Mouse (Mus musculus) MEL (cell line): ENCODE measurements around the gene Hoxd10. TPM values are rescaled to one million over a fixed set of nuclear protein-coding genes. Genes with fewer than 3 reads are reported as not detected.

Source experiments
- DNase-seq: peaks from one replicate; pipeline ENCODE4 v3.0.0; 2011; ENCODE audit warnings: low read depth, low spot score
- H3K27ac ChIP-seq: 2 replicates; pipeline ENCODE4 v1.5.1; 2012; ENCODE audit warnings: low read depth, mild to moderate bottlenecking, control low read depth, low read length, moderate library complexity; ENCODE audit not compliant: control insufficient read depth
- H3K27me3 ChIP-seq, 2 experiments: fragments of 150-350 bp in 1 of 2; sonication (generic) in 1 of 2; 2 replicates each; pipeline ENCODE4 v1.6.1; 2012; ENCODE audit warnings: low read length in 2 of 2, mild to moderate bottlenecking in 2 of 2, improper control_type of control experiment in 1 of 2, moderate library complexity in 1 of 2; ENCODE audit not compliant: insufficient read depth in 2 of 2, control insufficient read depth in 1 of 2
- H3K36me3 ChIP-seq, 2 experiments: 2 replicates each; pipeline ENCODE4 v1.6.1; 2012 to 2014; ENCODE audit warnings: low read length in 2 of 2, improper control_type of control experiment in 1 of 2, inconsistent platforms in 1 of 2, mild to moderate bottlenecking in 1 of 2; ENCODE audit not compliant: insufficient read depth in 2 of 2, control insufficient read depth in 1 of 2
- H3K4me1 ChIP-seq, 2 experiments: fragments of 150-350 bp in 1 of 2; sonication (generic) in 1 of 2; 2 replicates each; pipeline ENCODE4 v1.6.1; 2012; ENCODE audit warnings: low read length in 2 of 2, improper control_type of control experiment in 1 of 2, mild to moderate bottlenecking in 1 of 2; ENCODE audit not compliant: insufficient read depth in 2 of 2, control insufficient read depth in 1 of 2
- H3K4me3 ChIP-seq, 2 experiments: fragments of 150-350 bp in 1 of 2; sonication (generic) in 1 of 2; 2 replicates each; pipeline ENCODE4 v1.5.1; 2012; ENCODE audit warnings: low read depth in 2 of 2, low read length in 2 of 2, mild to moderate bottlenecking in 2 of 2, moderate library complexity in 2 of 2, control low read depth in 1 of 2, improper control_type of control experiment in 1 of 2; ENCODE audit not compliant: control insufficient read depth in 1 of 2, insufficient read depth in 1 of 2
- H3K79me2 ChIP-seq: 2 replicates; pipeline ENCODE4 v1.6.1; 2012; ENCODE audit warnings: mild to moderate bottlenecking, low read length, moderate library complexity; ENCODE audit not compliant: control insufficient read depth, poor library complexity, insufficient read depth
- H3K9ac ChIP-seq: 2 replicates; pipeline ENCODE4 v1.6.1; 2012; ENCODE audit warnings: low read depth, mild to moderate bottlenecking, control low read depth, low read length, moderate library complexity; ENCODE audit not compliant: control insufficient read depth, poor library complexity, severe bottlenecking
- H3K9me3 ChIP-seq: fragments of 150-350 bp; sonication (generic); replicated peaks from 2 replicates; pipeline ENCODE4 v1.6.1; 2012; ENCODE audit warnings: mild to moderate bottlenecking, low read length, improper control_type of control experiment, moderate library complexity; ENCODE audit not compliant: insufficient read depth
- CHD1 ChIP-seq: IDR thresholded peaks from 2 replicates; pipeline ENCODE4 v1.6.1; 2012; ENCODE audit warnings: low read depth, mild to moderate bottlenecking, inconsistent platforms, low read length, improper control_type of control experiment
- CHD2 ChIP-seq: IDR thresholded peaks from 2 replicates; pipeline ENCODE4 v1.6.1; 2011; ENCODE audit warnings: low read length, improper control_type of control experiment
- CTCF ChIP-seq, 3 experiments: IDR thresholded peaks in 2 of 3; conservative IDR thresholded peaks in 1 of 3; 2 replicates each; pipeline ENCODE4 v1.5.1; 2011 to 2012; ENCODE audit warnings: low read length in 3 of 3, low read depth in 2 of 3, mild to moderate bottlenecking in 2 of 3, improper control_type of control experiment in 1 of 3, inconsistent platforms in 1 of 3, mixed read lengths in 1 of 3, moderate library complexity in 1 of 3; ENCODE audit not compliant: control insufficient read depth in 1 of 3, insufficient read depth in 1 of 3, poor library complexity in 1 of 3, severe bottlenecking in 1 of 3
- E2F4 ChIP-seq: IDR thresholded peaks from 2 replicates; pipeline ENCODE4 v1.6.1; 2011; ENCODE audit warnings: low read depth, low read length, improper control_type of control experiment, borderline replicate concordance
- EP300 ChIP-seq, 2 experiments: IDR thresholded peaks; 2 replicates each; pipeline ENCODE4 v1.6.1; 2011; ENCODE audit warnings: improper control_type of control experiment in 2 of 2, low read length in 2 of 2, low read depth in 1 of 2, mild to moderate bottlenecking in 1 of 2
- ETS1 ChIP-seq: IDR thresholded peaks from 2 replicates; pipeline ENCODE4 v1.6.1; 2012; ENCODE audit warnings: low read depth, mild to moderate bottlenecking, inconsistent platforms, low read length, improper control_type of control experiment, moderate library complexity
- JUND ChIP-seq: IDR thresholded peaks from 2 replicates; pipeline ENCODE4 v1.6.1; 2011; ENCODE audit warnings: low read depth, mild to moderate bottlenecking, improper control_type of control experiment, low read length
- MAX ChIP-seq: IDR thresholded peaks from 2 replicates; pipeline ENCODE4 v1.6.1; 2011; ENCODE audit warnings: low read length, improper control_type of control experiment
- MAZ ChIP-seq: IDR thresholded peaks from 2 replicates; pipeline ENCODE4 v1.6.1; 2012; ENCODE audit warnings: low read depth, mild to moderate bottlenecking, inconsistent platforms, low read length, improper control_type of control experiment
- MXI1 ChIP-seq: IDR thresholded peaks from 2 replicates; pipeline ENCODE4 v1.6.1; 2011; ENCODE audit warnings: mild to moderate bottlenecking, low read depth, low read length, improper control_type of control experiment
- MYB ChIP-seq: IDR thresholded peaks from 2 replicates; pipeline ENCODE4 v1.6.1; 2011; ENCODE audit warnings: mild to moderate bottlenecking, low read depth, low read length, improper control_type of control experiment
- MYC ChIP-seq: IDR thresholded peaks from 2 replicates; pipeline ENCODE4 v1.6.1; 2011; ENCODE audit warnings: low read depth, mild to moderate bottlenecking, low read length, improper control_type of control experiment, moderate library complexity
- NRF1 ChIP-seq: IDR thresholded peaks from 2 replicates; pipeline ENCODE4 v1.6.1; 2014; ENCODE audit warnings: low read depth, mild to moderate bottlenecking, inconsistent platforms, low read length, improper control_type of control experiment, moderate library complexity; ENCODE audit not compliant: poor library complexity, insufficient read depth, severe bottlenecking
- POLR2AphosphoS2 ChIP-seq: IDR thresholded peaks from 2 replicates; pipeline ENCODE4 v1.6.1; 2011; ENCODE audit warnings: low read length, improper control_type of control experiment
- POLR2AphosphoS5 ChIP-seq: IDR thresholded peaks from 2 replicates; pipeline ENCODE4 v1.6.1; 2012; ENCODE audit warnings: low read depth, borderline replicate concordance, mild to moderate bottlenecking, inconsistent platforms, low read length, moderate library complexity, mixed read lengths
- RCOR1 ChIP-seq: IDR thresholded peaks from 2 replicates; pipeline ENCODE4 v1.6.1; 2012; ENCODE audit warnings: low read depth, mild to moderate bottlenecking, inconsistent platforms, low read length, improper control_type of control experiment
- SIN3A ChIP-seq: IDR thresholded peaks from 2 replicates; pipeline ENCODE4 v1.6.1; 2012; ENCODE audit warnings: low read length, improper control_type of control experiment, inconsistent platforms
- SMC3 ChIP-seq: IDR thresholded peaks from 2 replicates; pipeline ENCODE4 v1.6.1; 2011; ENCODE audit warnings: low read depth, low read length, improper control_type of control experiment
- TCF12 ChIP-seq: IDR thresholded peaks from 2 replicates; pipeline ENCODE4 v1.6.1; 2014; ENCODE audit warnings: low read depth, mild to moderate bottlenecking, inconsistent platforms, low read length, improper control_type of control experiment, moderate library complexity
- UBTF ChIP-seq: IDR thresholded peaks from 2 replicates; pipeline ENCODE4 v1.6.1; 2012; ENCODE audit warnings: low read depth, mild to moderate bottlenecking, inconsistent platforms, low read length, improper control_type of control experiment, moderate library complexity, borderline replicate concordance; ENCODE audit not compliant: insufficient read depth
- USF1 ChIP-seq: IDR thresholded peaks from 2 replicates; pipeline ENCODE4 v1.6.1; 2014; ENCODE audit warnings: low read depth, mild to moderate bottlenecking, inconsistent platforms, low read length, improper control_type of control experiment, moderate library complexity
- USF2 ChIP-seq, 2 experiments: IDR thresholded peaks; 2 replicates each; pipeline ENCODE4 v1.6.1; 2011 to 2012; ENCODE audit warnings: improper control_type of control experiment in 2 of 2, low read length in 2 of 2, borderline replicate concordance in 1 of 2, inconsistent platforms in 1 of 2, low read depth in 1 of 2, mild to moderate bottlenecking in 1 of 2; ENCODE audit not compliant: insufficient read depth in 1 of 2
- ZC3H11A ChIP-seq: IDR thresholded peaks from 2 replicates; pipeline ENCODE4 v1.6.1; 2012; ENCODE audit warnings: low read depth, mild to moderate bottlenecking, inconsistent platforms, low read length, improper control_type of control experiment
- ZKSCAN1 ChIP-seq: IDR thresholded peaks from 2 replicates; pipeline ENCODE4 v1.6.1; 2012; ENCODE audit warnings: low read depth, mild to moderate bottlenecking, inconsistent platforms, low read length, improper control_type of control experiment, moderate library complexity
- polyA plus RNA-seq, 2 experiments: library from polyadenylated mRNA; stranded (reverse) in 1 of 2; unstranded in 1 of 2; fragments of >175 nt in 1 of 2; fragments of >200 nt in 1 of 2; gene quantifications; 2 replicates each; pipeline versions ENCODE4 v1.2.1 to v1.2.4; 2012; ENCODE audit warnings: low replicate concordance in 2 of 2, low read depth in 1 of 2; ENCODE audit not compliant: insufficient read length in 2 of 2, insufficient read depth in 1 of 2, missing spikeins in 1 of 2
- total RNA-seq: library from RNA; depleted of rRNA; stranded (reverse); fragments of 300-350 nt; gene quantifications from 2 replicates; pipeline ENCODE4 v1.2.3, GENCODE M21; 2012

The Hoxd10 gene
- total and polyA plus RNA-seq, 3 experiments = not detected

- H3K79me2 ChIP-seq = no peaks in the 10 kb centered on the region
- peaks cover 0 to 1% of the 10 kb centered on the region in 2 experiments; a peak in 2 of 4 replicates for H3K27me3 ChIP-seq
- H3K9ac ChIP-seq = no peak overlapping the region
- DNase-seq = no peak
- no peaks in the 10 kb centered on the region for H3K9me3 ChIP-seq
- no peak overlapping the region for H3K4me3 ChIP-seq
- H3K4me1 ChIP-seq = no peaks in the 10 kb centered on the region
- H3K27ac ChIP-seq = no peak overlapping the region
- no peaks in the 10 kb centered on the region for H3K36me3 ChIP-seq
- TF ChIP-seq TCF12 (no peak), MAX (no peak), USF1 (no peak), ZC3H11A (no peak), ZKSCAN1 (no peak), MAZ (no peak), NRF1 (no peak), RCOR1 (no peak), EP300 (IDR thresholded peaks at IDR 0.05; ENCODE audit: low read depth in 1 of 2, low read length in 2 of 2) (no peak), MXI1 (no peak), SIN3A (no peak), USF2 (IDR thresholded peaks at IDR 0.05; ENCODE audit: borderline replicate concordance in 1 of 2, insufficient read depth in 1 of 2, low read depth in 1 of 2, low read length in 2 of 2) (no peak)
- TF ChIP-seq, all 39 proteins: peak for 0
Observed at GRCm38 (mm10) chr2:74645631-74646030, 46.1 kb upstream of the Hoxd10 start.

GRCm38 (mm10) chr2:74647082-74647864, 44.5 kb upstream of the Hoxd10 start:
- Histone ChIP-seq H3K4me1 (no peaks in the 10 kb centered on the region), H3K27ac (no peak overlapping the region), H3K27me3 (peaks cover 1 to 2% of the 10 kb centered on the region in 2 experiments; a peak in 3 of 4 replicates), H3K9me3 (no peaks in the 10 kb centered on the region), H3K79me2 (no peaks in the 10 kb centered on the region), H3K36me3 (no peaks in the 10 kb centered on the region), H3K4me3 (no peak overlapping the region), H3K9ac (no peak overlapping the region)
- no peak for DNase-seq
- TF ChIP-seq MAZ (no peak), JUND (no peak), TCF12 (no peak), E2F4 (no peak), CHD2 (no peak), POLR2AphosphoS2 (no peak), RCOR1 (no peak), MYC (no peak), UBTF (no peak), CHD1 (no peak), CTCF (IDR thresholded peaks at IDR 0.05 in 2 of 3, conservative IDR thresholded peaks at IDR 0.05 in 1 of 3; ENCODE audit: control insufficient read depth in 1 of 3, insufficient read depth in 1 of 3, low read depth in 2 of 3, low read length in 3 of 3, poor library complexity in 1 of 3, severe bottlenecking in 1 of 3) (no peak), SMC3 (no peak), ZC3H11A (no peak), NRF1 (no peak), EP300 (IDR thresholded peaks at IDR 0.05; ENCODE audit: low read depth in 1 of 2, low read length in 2 of 2) (no peak), POLR2AphosphoS5 (no peak), MYB (no peak), ETS1 (no peak), USF2 (IDR thresholded peaks at IDR 0.05; ENCODE audit: borderline replicate concordance in 1 of 2, insufficient read depth in 1 of 2, low read depth in 1 of 2, low read length in 2 of 2) (no peak)
